Mouse (Mus musculus) lung, adult 2 months (tissue): ENCODE results near the gene Tnfaip2.

Source experiments
- CTCF ChIP-seq: fragments of 200-500 bp; IDR thresholded peaks from 2 replicates; pipeline ENCODE4 v1.5.1; 2011; ENCODE audit warnings: mild to moderate bottlenecking, low read length, control low read depth; ENCODE audit not compliant: insufficient read depth
- POLR2A ChIP-seq: fragments of 200-500 bp; IDR thresholded peaks from 2 replicates; pipeline ENCODE4 v1.6.1; 2011; ENCODE audit warnings: low read depth, mild to moderate bottlenecking, control low read depth, low read length, borderline replicate concordance; ENCODE audit errors: extremely low read depth

GRCm38 (mm10) chr12:111479917-111480316 is 37.6 kb downstream of the Tnfaip2 start:
- TF ChIP-seq CTCF (peak; percentile 56), POLR2A (no peak)
